Mouse (Mus musculus) A20 (cell line): ENCODE results near the gene Fgr.

Experiments used
- DNase-seq: peaks from one replicate; pipeline ENCODE4 v3.0.0-alpha.2; 2011; ENCODE audit warnings: low read depth, low spot score

Fgr gene

GRCm38 (mm10) chr4:132973814-132974398, at the start of gene Fgr:
Gene Fgr (plus strand): TSS chr4:132974095.
- DNase-seq = no peak

GRCm38 (mm10) chr4:132926520-132926919, 47.4 kb upstream of the Fgr start:
- peak; percentile 15 for DNase-seq

- DNase-seq = peak; percentile 74
Observed at GRCm38 (mm10) chr4:132930784-132931183, 43.1 kb upstream of the Fgr start.

- DNase-seq = no peak
Observed at GRCm38 (mm10) chr4:132932752-132933404, 41.0 kb upstream of the Fgr start.

- no peak for DNase-seq
Observed at GRCm38 (mm10) chr4:132934639-132935038, 39.3 kb upstream of the Fgr start.

- DNase-seq = no peak
Observed at GRCm38 (mm10) chr4:132938181-132938941, 35.5 kb upstream of the Fgr start.

GRCm38 (mm10) chr4:132939421-132940127, 34.3 kb upstream of the Fgr start:
- DNase-seq = peak; percentile 73

GRCm38 (mm10) chr4:132941012-132941729, 32.7 kb upstream of the Fgr start:
- DNase-seq = no peak

GRCm38 (mm10) chr4:132943088-132943487, 30.8 kb upstream of the Fgr start:
- no peak for DNase-seq

- no peak for DNase-seq
Observed at GRCm38 (mm10) chr4:132944106-132944505, 29.8 kb upstream of the Fgr start.

- no peak for DNase-seq
Observed at GRCm38 (mm10) chr4:132944776-132945175, 29.1 kb upstream of the Fgr start.

GRCm38 (mm10) chr4:132945261-132946046, 28.4 kb upstream of the Fgr start:
- peak; percentile 83 for DNase-seq

- DNase-seq = peak; percentile 76
Observed at GRCm38 (mm10) chr4:132946047-132947001, 27.6 kb upstream of the Fgr start.

- no peak for DNase-seq
Observed at GRCm38 (mm10) chr4:132949882-132950532, 23.9 kb upstream of the Fgr start.

- no peak for DNase-seq
Observed at GRCm38 (mm10) chr4:132950999-132951398, 22.9 kb upstream of the Fgr start.

GRCm38 (mm10) chr4:132954530-132955394, 19.1 kb upstream of the Fgr start:
- DNase-seq = no peak

GRCm38 (mm10) chr4:132955395-132955791, 18.5 kb upstream of the Fgr start:
- no peak for DNase-seq
